Mouse (Mus musculus) midbrain, embryonic 14.5 days (tissue): Measurements from ENCODE around the gene Synrg. TPM values are rescaled to one million over a fixed set of nuclear protein-coding genes. Genes with fewer than 3 reads are reported as not detected.

ENCODE experiments used
- ATAC-seq: fragments of 200-750 bp; cut with Nextera tagmentation; 2 replicates; pipeline ENCODE4 v1.8.0; 2017; ENCODE audit warnings: moderate number of reproducible peaks, moderate library complexity; ENCODE audit not compliant: low FRiP score, low TSS enrichment
- DNase-seq: peaks from one replicate; pipeline ENCODE4 v3.0.0-alpha.2; 2015
- H3K27ac ChIP-seq: fragments of 300-500 bp; sonication (generic); replicated peaks from 2 replicates; pipeline ENCODE4 v1.5.1; 2014; ENCODE audit warnings: mild to moderate bottlenecking, low read depth, low read length, moderate library complexity
- H3K27me3 ChIP-seq: fragments of 300-500 bp; sonication (generic); 2 replicates; pipeline ENCODE4 v1.6.1; 2014; ENCODE audit warnings: low read length, control low read depth, mixed read lengths; ENCODE audit not compliant: control insufficient read depth, insufficient read depth
- H3K36me3 ChIP-seq: fragments of 300-500 bp; sonication (generic); 2 replicates; pipeline ENCODE4 v1.6.1; 2014; ENCODE audit warnings: low read length, control low read depth; ENCODE audit not compliant: control insufficient read depth, insufficient read depth
- H3K4me1 ChIP-seq: fragments of 300-500 bp; sonication (generic); 2 replicates; pipeline ENCODE4 v1.6.1; 2014; ENCODE audit warnings: mild to moderate bottlenecking, antibody characterized with exemption, low read length, control low read depth; ENCODE audit not compliant: control insufficient read depth, insufficient read depth
- H3K4me2 ChIP-seq: fragments of 300-500 bp; sonication (generic); 2 replicates; pipeline ENCODE4 v1.6.1; 2014; ENCODE audit warnings: mild to moderate bottlenecking, low read length, moderate library complexity
- H3K4me3 ChIP-seq: fragments of 300-500 bp; sonication (generic); replicated peaks from 2 replicates; pipeline ENCODE4 v1.5.1; 2014; ENCODE audit warnings: low read depth, low read length
- H3K9ac ChIP-seq: fragments of 300-500 bp; sonication (generic); replicated peaks from 2 replicates; pipeline ENCODE4 v1.6.1; 2014; ENCODE audit warnings: mild to moderate bottlenecking, low read length, moderate library complexity
- H3K9me3 ChIP-seq: fragments of 300-500 bp; sonication (generic); 2 replicates; pipeline ENCODE4 v1.6.1; 2016; ENCODE audit warnings: low read length, control low read depth, mixed read lengths; ENCODE audit not compliant: control insufficient read depth
- WGBS: fragments of 180-500 bp; shearing (Covaris S2); extraction: QIAGEN DNeasy Blood & Tissue Kit; methylation state at CpG from one replicate; pipeline ENCODE4 v1.1.7; 2014; 5-methylcytosine and 5-hydroxymethylcytosine counted together
- polyA plus RNA-seq: library from polyadenylated mRNA; unstranded; fragments of >200 nt; fragmentation: Nextera tagmentation; extraction: Ambion mirVana; gene quantifications from 2 replicates; pipeline ENCODE4 v1.2.1, GENCODE M21; 2014

Synrg gene
- polyA plus RNA-seq, 1 experiment from 2014 or later: 34.2 TPM

GRCm38 (mm10) chr11:84016147-84016809 lies 52.0 kb downstream of the Synrg start:
- H3K4me2 ChIP-seq: no peak overlapping the region
- no peak for ATAC-seq

GRCm38 (mm10) chr11:84016810-84017508 lies 52.7 kb downstream of the Synrg start:
- DNase-seq (no peak), ATAC-seq (no peak)
- 94% methylated on average over 7 of the region's 7 CpGs for WGBS
- no peaks in the 10 kb centered on the region for H3K9me3 ChIP-seq
- no peak overlapping the region for H3K9ac ChIP-seq
- H3K27ac ChIP-seq: no peak overlapping the region
- no peak overlapping the region for H3K4me2 ChIP-seq
- no peaks in the 10 kb centered on the region for H3K27me3 ChIP-seq
- peaks cover 38% of the 10 kb centered on the region for H3K36me3 ChIP-seq
- peaks cover 20% of the 10 kb centered on the region for H3K4me1 ChIP-seq
- H3K4me3 ChIP-seq: no peak overlapping the region

More at GRCm38 (mm10) chr11:84016147-84016809, 52.0 kb downstream of the Synrg start:
- no peak overlapping the region for H3K9ac ChIP-seq
- peaks cover 25% of the 10 kb centered on the region for H3K4me1 ChIP-seq
- H3K27me3 ChIP-seq: no peaks in the 10 kb centered on the region
- no peaks in the 10 kb centered on the region for H3K9me3 ChIP-seq
- 93% methylated on average over 6 of the region's 6 CpGs for WGBS
- H3K27ac ChIP-seq: no peak overlapping the region
- H3K4me3 ChIP-seq: no peak overlapping the region
- no peak for DNase-seq
- H3K36me3 ChIP-seq: peaks cover 32% of the 10 kb centered on the region

GRCm38 (mm10) chr11:84027231-84027630 lies 63.0 kb downstream of the Synrg start:
- Histone ChIP-seq H3K9ac (no peak overlapping the region), H3K4me2 (no peak overlapping the region), H3K27ac (no peak overlapping the region), H3K27me3 (no peaks in the 10 kb centered on the region), H3K4me3 (no peak overlapping the region), H3K4me1 (no peaks in the 10 kb centered on the region), H3K9me3 (no peaks in the 10 kb centered on the region), H3K36me3 (peaks cover 93% of the 10 kb centered on the region)
- 94% methylated on average over 5 of the region's 5 CpGs for WGBS
- no peak for ATAC-seq
- DNase-seq: no peak

GRCm38 (mm10) chr11:84028271-84029028 lies 64.2 kb downstream of the Synrg start:
- H3K4me2 ChIP-seq: no peak overlapping the region
- H3K27ac ChIP-seq: no peak overlapping the region

GRCm38 (mm10) chr11:84031971-84032370 lies 67.7 kb downstream of the Synrg start:
- Histone ChIP-seq H3K36me3 (peaks cover 71% of the 10 kb centered on the region), H3K27ac (no peak overlapping the region), H3K4me3 (no peak overlapping the region), H3K27me3 (no peaks in the 10 kb centered on the region), H3K9ac (no peak overlapping the region), H3K4me1 (no peaks in the 10 kb centered on the region), H3K9me3 (no peaks in the 10 kb centered on the region), H3K4me2 (no peak overlapping the region)
- 56% methylated on average over 9 of the region's 9 CpGs for WGBS
- DNase-seq (peak; percentile 56), ATAC-seq (no peak)

More at GRCm38 (mm10) chr11:84028271-84029028, 64.2 kb downstream of the Synrg start:
- Histone ChIP-seq H3K9me3 (no peaks in the 10 kb centered on the region), H3K9ac (no peak overlapping the region), H3K4me3 (no peak overlapping the region), H3K27me3 (no peaks in the 10 kb centered on the region), H3K36me3 (peaks cover 85% of the 10 kb centered on the region), H3K4me1 (no peaks in the 10 kb centered on the region)
- DNase-seq (no peak), ATAC-seq (no peak)
- 90% methylated on average over 9 of the region's 9 CpGs for WGBS

- Histone ChIP-seq H3K4me1 (no peaks in the 10 kb centered on the region), H3K36me3 (peaks cover 66% of the 10 kb centered on the region), H3K4me3 (no peak overlapping the region), H3K27ac (no peak overlapping the region), H3K27me3 (no peaks in the 10 kb centered on the region), H3K4me2 (no peak overlapping the region), H3K9ac (no peak overlapping the region), H3K9me3 (no peaks in the 10 kb centered on the region)
- WGBS: 93% methylated on average over 5 of the region's 5 CpGs
- DNase-seq (no peak), ATAC-seq (no peak)
Observed at GRCm38 (mm10) chr11:84032559-84032958, 68.3 kb downstream of the Synrg start.

- DNase-seq (no peak), ATAC-seq (no peak)
- WGBS: 91% methylated on average over 5 of the region's 5 CpGs
- H3K4me2 ChIP-seq: no peak overlapping the region
- H3K36me3 ChIP-seq: peaks cover 62% of the 10 kb centered on the region
- no peaks in the 10 kb centered on the region for H3K27me3 ChIP-seq
- H3K27ac ChIP-seq: no peak overlapping the region
- H3K4me1 ChIP-seq: no peaks in the 10 kb centered on the region
- H3K4me3 ChIP-seq: no peak overlapping the region
- no peaks in the 10 kb centered on the region for H3K9me3 ChIP-seq
- no peak overlapping the region for H3K9ac ChIP-seq
Observed at GRCm38 (mm10) chr11:84033671-84034070, 69.4 kb downstream of the Synrg start.

GRCm38 (mm10) chr11:84040621-84041020 lies 76.4 kb downstream of the Synrg start:
- H3K27ac ChIP-seq: no peak overlapping the region
- no peak overlapping the region for H3K4me3 ChIP-seq
- no peak overlapping the region for H3K9ac ChIP-seq
- no peak for DNase-seq
- no peak for ATAC-seq
- H3K9me3 ChIP-seq: no peaks in the 10 kb centered on the region
- H3K4me2 ChIP-seq: no peak overlapping the region
- peaks cover 9% of the 10 kb centered on the region; the same call in 1 of the 2 replicates for H3K27me3 ChIP-seq
- WGBS: 80% methylated on average over 6 of the region's 6 CpGs
- H3K36me3 ChIP-seq: peaks cover 46% of the 10 kb centered on the region
- peaks cover 23% of the 10 kb centered on the region for H3K4me1 ChIP-seq
